Mouse (Mus musculus) spleen, adult 2 months (tissue): ENCODE measurements around the gene Chn2.

Experiments used
- CTCF ChIP-seq: fragments of 200-500 bp; IDR thresholded peaks from 2 replicates; pipeline ENCODE4 v1.5.1; 2011; ENCODE audit warnings: mild to moderate bottlenecking, inconsistent platforms; ENCODE audit not compliant: insufficient read depth, insufficient read length, insufficient replicate concordance; ENCODE audit errors: extremely low read depth
- POLR2A ChIP-seq: fragments of 200-500 bp; IDR thresholded peaks from 2 replicates; pipeline ENCODE4 v1.6.1; 2011; ENCODE audit warnings: low read depth, low read length, inconsistent platforms

GRCm38 (mm10) chr6:54279391-54279790, 240.0 kb downstream of the Chn2 start:
- no peak for TF ChIP-seq POLR2A
- TF ChIP-seq CTCF, result no peak
